Mouse (Mus musculus): ENCODE data around the gene Adamtsl1. TPM values are rescaled to one million over a fixed set of nuclear protein-coding genes. Genes with fewer than 3 reads are reported as not detected.
A peak's percentile ranks its signal among the peaks of the same experiment; 100 is the strongest.

Gene Adamtsl1
- total and polyA plus RNA-seq, 3 experiments = 0.05 TPM; not detected in 2

DNA sequence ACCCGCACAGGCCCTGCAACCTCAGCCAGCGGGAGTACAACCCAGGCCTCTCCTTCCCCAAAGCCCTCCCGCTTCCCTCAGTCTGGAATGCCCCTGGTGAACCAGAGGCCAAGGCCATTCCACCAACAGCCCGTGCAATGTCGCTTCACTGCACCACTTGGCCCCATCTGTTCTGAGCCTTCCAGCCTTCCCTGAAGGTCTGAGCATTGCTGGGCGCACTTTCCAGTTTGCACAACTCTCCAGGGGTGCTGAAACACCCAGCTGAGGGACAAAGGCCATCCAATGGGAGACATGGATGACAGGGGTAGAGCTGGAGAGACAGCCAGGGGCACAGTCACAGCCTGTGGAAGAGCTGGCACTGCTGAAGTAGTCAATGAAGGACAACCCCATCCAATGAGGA lies 365.4 kb downstream of the Adamtsl1 start:
- Histone ChIP-seq H3K36me3 (replicated peaks) (no peaks in the 10 kb centered on the region), H3K27me3 (ENCODE audit: insufficient read depth, low read length) (peaks cover 7% of the 10 kb centered on the region; the same call in 1 of the 2 replicates), H3K4me3 (ENCODE audit: low read depth, low read length) (no peak overlapping the region), H3K4me1 (ENCODE audit: insufficient read depth, low read depth, low read length) (peaks cover 4% of the 10 kb centered on the region; the same call in 1 of the 2 replicates), H3K9me3 (replicated peaks) (no peaks in the 10 kb centered on the region)
- ATAC-seq (ENCODE audit: extremely low read depth, insufficient number of reproducible peaks, low FRiP score, poor library complexity, severe bottlenecking) (no peak), DNase-seq (ENCODE audit: low spot score) (no peak)
- TF ChIP-seq CTCF (IDR thresholded peaks at IDR 0.05; ENCODE audit: low read depth, low read length) (no peak), TAL1 (conservative IDR thresholded peaks at IDR 0.05; ENCODE audit: low read depth, low read length) (no peak), GATA2 (IDR thresholded peaks at IDR 0.05; ENCODE audit: borderline replicate concordance, low read depth, low read length) (no peak), GATA1 (IDR thresholded peaks at IDR 0.05; ENCODE audit: borderline replicate concordance, low read length) (no peak)

- Histone ChIP-seq H3K4me3 (ENCODE audit: low read depth, low read length) (no peak overlapping the region), H3K9me3 (replicated peaks) (no peaks in the 10 kb centered on the region), H3K27me3 (ENCODE audit: insufficient read depth, low read length) (peaks cover 15% of the 10 kb centered on the region; the same call in 1 of the 2 replicates), H3K36me3 (replicated peaks) (no peaks in the 10 kb centered on the region), H3K4me1 (ENCODE audit: insufficient read depth, low read depth, low read length) (no peaks in the 10 kb centered on the region)
- DNase-seq (ENCODE audit: low spot score) (no peak), ATAC-seq (ENCODE audit: extremely low read depth, insufficient number of reproducible peaks, low FRiP score, poor library complexity, severe bottlenecking) (no peak)
- no peak for TF ChIP-seq GATA2 (IDR thresholded peaks at IDR 0.05; ENCODE audit: borderline replicate concordance, low read depth, low read length)
- TF ChIP-seq GATA1 (IDR thresholded peaks at IDR 0.05; ENCODE audit: borderline replicate concordance, low read length) = no peak
- TF ChIP-seq POLR2AphosphoS5 (IDR thresholded peaks at IDR 0.05; ENCODE audit: insufficient replicate concordance, low read depth, low read length) = no peak
- TF ChIP-seq CTCF (IDR thresholded peaks at IDR 0.05; ENCODE audit: low read depth, low read length) = no peak
- no peak for TF ChIP-seq TAL1 (conservative IDR thresholded peaks at IDR 0.05; ENCODE audit: low read depth, low read length)
Measured at GRCm38 (mm10) chr4:85881318-85881717, 367.3 kb downstream of the Adamtsl1 start.

DNA sequence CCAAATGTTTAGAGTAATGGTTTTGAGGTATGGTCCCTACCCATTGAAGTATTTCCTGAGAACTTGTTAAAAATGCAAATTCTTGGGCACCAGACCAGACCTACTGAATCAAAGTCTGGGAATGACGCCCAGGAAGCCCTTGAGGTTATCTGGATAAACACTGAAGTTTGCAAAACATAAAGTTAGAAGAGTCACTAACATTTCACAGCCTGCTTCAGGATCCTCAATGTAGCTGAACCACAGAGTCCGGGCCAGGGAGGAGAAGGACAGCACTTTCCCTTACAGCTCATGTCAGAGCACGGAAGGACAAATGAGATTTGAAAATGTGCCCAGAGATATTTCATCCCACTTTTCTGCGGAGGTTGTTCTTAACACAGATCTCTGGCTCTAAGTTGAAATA lies 370.1 kb downstream of the Adamtsl1 start:
- Histone ChIP-seq H3K27me3 (ENCODE audit: insufficient read depth, low read length) (peaks cover 15% of the 10 kb centered on the region; the same call in 1 of the 2 replicates), H3K4me1 (ENCODE audit: insufficient read depth, low read depth, low read length) (no peaks in the 10 kb centered on the region), H3K36me3 (replicated peaks) (no peaks in the 10 kb centered on the region), H3K4me3 (ENCODE audit: low read depth, low read length) (no peak overlapping the region), H3K9me3 (replicated peaks) (no peaks in the 10 kb centered on the region)
- DNase-seq (ENCODE audit: low spot score) = no peak
- ATAC-seq (ENCODE audit: extremely low read depth, insufficient number of reproducible peaks, low FRiP score, poor library complexity, severe bottlenecking) = no peak
- no peak for TF ChIP-seq POLR2AphosphoS5 (IDR thresholded peaks at IDR 0.05; ENCODE audit: insufficient replicate concordance, low read depth, low read length)
- TF ChIP-seq GATA2 (IDR thresholded peaks at IDR 0.05; ENCODE audit: borderline replicate concordance, low read depth, low read length) = no peak
- no peak for TF ChIP-seq GATA1 (IDR thresholded peaks at IDR 0.05; ENCODE audit: borderline replicate concordance, low read length)
- no peak for TF ChIP-seq CTCF (IDR thresholded peaks at IDR 0.05; ENCODE audit: low read depth, low read length)
- no peak for TF ChIP-seq TAL1 (conservative IDR thresholded peaks at IDR 0.05; ENCODE audit: low read depth, low read length)

DNA sequence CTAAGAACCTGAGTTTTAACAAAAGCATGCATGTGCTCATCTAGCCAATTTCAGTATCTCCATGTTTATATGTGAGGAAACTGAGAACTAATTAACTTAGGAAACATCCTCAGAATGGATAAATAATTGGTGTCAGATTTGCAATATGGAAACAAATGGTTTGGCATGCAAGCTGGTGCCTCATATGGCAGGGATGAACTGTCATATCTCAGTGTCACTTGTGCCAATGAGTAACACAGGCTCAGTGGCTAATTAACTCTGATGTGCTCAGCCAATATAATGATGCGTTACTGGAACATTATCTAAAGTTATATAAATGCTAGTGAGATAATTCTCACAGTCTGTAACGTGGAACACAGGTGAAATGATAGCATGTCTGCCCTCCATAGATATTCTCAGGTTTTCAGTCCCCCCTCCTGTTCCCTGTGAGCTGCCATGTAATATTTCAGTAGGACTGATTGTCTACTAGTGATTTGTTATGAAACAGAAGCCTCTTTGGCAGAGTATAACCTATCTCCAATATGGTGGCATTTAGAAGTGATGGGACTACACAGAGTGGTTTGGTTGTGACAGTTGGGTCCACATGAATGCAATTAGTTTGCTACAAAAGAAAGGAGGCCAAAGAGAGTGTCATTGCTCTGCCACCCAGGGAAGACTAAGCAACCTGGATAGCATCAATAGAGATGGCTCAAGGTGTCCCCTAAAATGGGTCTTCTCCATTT lies 376.1 kb downstream of the Adamtsl1 start:
- H3K4me3 ChIP-seq (ENCODE audit: low read depth, low read length) = no peak overlapping the region
- H3K27me3 ChIP-seq (ENCODE audit: insufficient read depth, low read length) = peaks cover 4% of the 10 kb centered on the region; the same call in 1 of the 2 replicates
- no peak for TF ChIP-seq GATA2 (IDR thresholded peaks at IDR 0.05; ENCODE audit: borderline replicate concordance, low read depth, low read length)
- no peak for TF ChIP-seq CTCF (IDR thresholded peaks at IDR 0.05; ENCODE audit: low read depth, low read length)
- no peak for TF ChIP-seq POLR2AphosphoS5 (IDR thresholded peaks at IDR 0.05; ENCODE audit: insufficient replicate concordance, low read depth, low read length)
- TF ChIP-seq TAL1 (conservative IDR thresholded peaks at IDR 0.05; ENCODE audit: low read depth, low read length) = no peak
- TF ChIP-seq GATA1 (IDR thresholded peaks at IDR 0.05; ENCODE audit: borderline replicate concordance, low read length) = no peak
- H3K9me3 ChIP-seq (replicated peaks) = no peaks in the 10 kb centered on the region
- no peaks in the 10 kb centered on the region for H3K36me3 ChIP-seq (replicated peaks)
- no peaks in the 10 kb centered on the region for H3K4me1 ChIP-seq (ENCODE audit: insufficient read depth, low read depth, low read length)
- no peak for ATAC-seq (ENCODE audit: extremely low read depth, insufficient number of reproducible peaks, low FRiP score, poor library complexity, severe bottlenecking)
- no peak for DNase-seq (ENCODE audit: low spot score)

- Histone ChIP-seq H3K9me3 (replicated peaks) (no peaks in the 10 kb centered on the region), H3K27me3 (ENCODE audit: insufficient read depth, low read length) (no peaks in the 10 kb centered on the region), H3K4me3 (ENCODE audit: low read depth, low read length) (no peak overlapping the region), H3K4me1 (ENCODE audit: insufficient read depth, low read depth, low read length) (peaks cover 36% of the 10 kb centered on the region), H3K36me3 (replicated peaks) (no peaks in the 10 kb centered on the region)
- TF ChIP-seq CTCF (IDR thresholded peaks at IDR 0.05; ENCODE audit: low read depth, low read length) (no peak), TAL1 (conservative IDR thresholded peaks at IDR 0.05; ENCODE audit: low read depth, low read length) (no peak), POLR2AphosphoS5 (IDR thresholded peaks at IDR 0.05; ENCODE audit: insufficient replicate concordance, low read depth, low read length) (no peak), GATA2 (IDR thresholded peaks at IDR 0.05; ENCODE audit: borderline replicate concordance, low read depth, low read length) (no peak), GATA1 (IDR thresholded peaks at IDR 0.05; ENCODE audit: borderline replicate concordance, low read length) (no peak)
- DNase-seq (ENCODE audit: low spot score) = no peak
- no peak for ATAC-seq (ENCODE audit: extremely low read depth, insufficient number of reproducible peaks, low FRiP score, poor library complexity, severe bottlenecking)
Measured at GRCm38 (mm10) chr4:85901316-85901715, 387.3 kb downstream of the Adamtsl1 start.

DNA sequence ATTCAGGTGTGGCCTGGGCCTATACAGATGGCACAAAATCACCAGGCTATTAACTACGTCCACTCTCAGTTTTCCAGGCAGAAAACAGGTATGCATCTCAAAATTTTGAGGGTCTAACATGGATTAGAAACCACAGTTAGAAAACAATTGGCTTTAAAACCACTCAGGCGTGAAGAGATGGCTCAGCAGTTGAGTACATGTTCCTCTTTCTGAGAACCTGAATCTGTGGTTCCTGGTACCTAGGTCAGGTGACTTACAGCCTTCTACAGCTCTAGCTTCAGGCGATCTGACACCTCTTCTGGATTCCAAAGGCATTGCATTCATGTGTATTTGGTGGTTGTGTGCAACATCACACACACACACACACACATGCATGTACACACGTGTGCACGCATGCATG lies 390.2 kb downstream of the Adamtsl1 start:
- no peaks in the 10 kb centered on the region for H3K36me3 ChIP-seq (replicated peaks)
- no peaks in the 10 kb centered on the region for H3K27me3 ChIP-seq (ENCODE audit: insufficient read depth, low read length)
- DNase-seq (ENCODE audit: low spot score) (peak; percentile 45), ATAC-seq (ENCODE audit: extremely low read depth, insufficient number of reproducible peaks, low FRiP score, poor library complexity, severe bottlenecking) (peak; percentile 88)
- H3K9me3 ChIP-seq (replicated peaks) = no peaks in the 10 kb centered on the region
- peaks cover 45% of the 10 kb centered on the region for H3K4me1 ChIP-seq (ENCODE audit: insufficient read depth, low read depth, low read length)
- TF ChIP-seq GATA2 (IDR thresholded peaks at IDR 0.05; ENCODE audit: borderline replicate concordance, low read depth, low read length) = no peak
- TF ChIP-seq TAL1 (conservative IDR thresholded peaks at IDR 0.05; ENCODE audit: low read depth, low read length) = no peak
- TF ChIP-seq POLR2AphosphoS5 (IDR thresholded peaks at IDR 0.05; ENCODE audit: insufficient replicate concordance, low read depth, low read length) = no peak
- TF ChIP-seq GATA1 (IDR thresholded peaks at IDR 0.05; ENCODE audit: borderline replicate concordance, low read length) = no peak
- no peak overlapping the region; the same call in 1 of the 2 replicates for H3K4me3 ChIP-seq (ENCODE audit: low read depth, low read length)

Measured in G1E (cell line).